Comparison of ENCODE assay signal across 10 mouse cellular contexts in genomic region chr16:91139481-91139880, GRCm38 (mm10). TPM values are rescaled to one million over a fixed set of nuclear protein-coding genes. Genes with fewer than 3 reads are reported as not detected.
DNase-seq lines count a peak whose midpoint lies in the region; ATAC-seq lines count a peak whose summit lies in the region.
"Had no signal": no experiment of that assay in that cellular context is flagged by ENCODE, and none has a peak within 500 bp of the region (broad histone marks: within the 10 kb centered on the region; RNA-seq: fewer than 3 reads in every experiment).

No protein-coding gene starts in this region.

- 23% methylated on average over 10 of the region's 10 CpGs for WGBS in midbrain, embryonic 10.5 days
- WGBS in midbrain, embryonic 16.5 days, result 16% methylated on average over 10 of the region's 10 CpGs
- 28% methylated on average over 10 of the region's 10 CpGs for WGBS in hindbrain, embryonic 11.5 days

- peak overlapping the region; percentile 79 for H3K27ac ChIP-seq in midbrain, embryonic 10.5 days (replicated peaks)
- H3K27ac ChIP-seq in midbrain, embryonic 16.5 days (ENCODE audit: low read length), result no peak overlapping the region
- no peak overlapping the region for H3K27ac ChIP-seq in hindbrain, embryonic 11.5 days (ENCODE audit: low read depth, low read length)

- peak; percentile 5 to 35 for DNase-seq in cerebellum, postnatal 14 days
- no peak for DNase-seq in cerebellum, adult 9-10 months
- DNase-seq in midbrain, embryonic 10.5 days (ENCODE audit: low spot score), result peak; percentile 34
- peak; percentile 12 for DNase-seq in hindbrain, embryonic 11.5 days (ENCODE audit: low spot score)
- DNase-seq in retina, postnatal 1 day, result peak; percentile 82
- no peak for DNase-seq in left cerebral cortex, postnatal 36 days (ENCODE audit: low spot score in 2 of 2)
- DNase-seq in thymus, postnatal 36 days, result no peak
- DNase-seq: B cell, adult 2 months; kidney, adult 11 months had no signal

- H3K4me3 ChIP-seq in midbrain, embryonic 10.5 days, result peak overlapping the region; percentile 37
- no peak overlapping the region for H3K4me3 ChIP-seq in midbrain, embryonic 16.5 days (ENCODE audit: low read depth, low read length)
- no peak overlapping the region for H3K4me3 ChIP-seq in hindbrain, embryonic 11.5 days (ENCODE audit: low read depth, low read length)

- no peak overlapping the region for H3K4me2 ChIP-seq in midbrain, embryonic 16.5 days (ENCODE audit: low read length)
- no peak overlapping the region for H3K4me2 ChIP-seq in hindbrain, embryonic 11.5 days (replicated peaks; ENCODE audit: low read depth, low read length)

- intact Hi-C loops in left cerebral cortex, postnatal 36 days (cut with DNase I), result no loop called here

- no peaks in the 10 kb centered on the region for H3K36me3 ChIP-seq in midbrain, embryonic 10.5 days
- no peaks in the 10 kb centered on the region for H3K36me3 ChIP-seq in midbrain, embryonic 16.5 days (ENCODE audit: control insufficient read depth, insufficient read depth, low read length)
- H3K36me3 ChIP-seq in hindbrain, embryonic 11.5 days (ENCODE audit: control insufficient read depth, insufficient read depth, low read length), result no peaks in the 10 kb centered on the region

- H3K9ac ChIP-seq in midbrain, embryonic 16.5 days (ENCODE audit: low read depth, low read length), result no peak overlapping the region; the same call in 1 of the 2 replicates
- no peak overlapping the region for H3K9ac ChIP-seq in hindbrain, embryonic 11.5 days (ENCODE audit: low read depth, low read length)

- peaks cover 89% of the 10 kb centered on the region for H3K27me3 ChIP-seq in midbrain, embryonic 10.5 days (ENCODE audit: low read depth, poor library complexity, severe bottlenecking)
- H3K27me3 ChIP-seq in midbrain, embryonic 16.5 days (ENCODE audit: control insufficient read depth, insufficient read depth, low read depth, low read length), result peaks cover 34% of the 10 kb centered on the region
- H3K27me3 ChIP-seq in hindbrain, embryonic 11.5 days (ENCODE audit: control insufficient read depth, insufficient read depth, low read length), result peaks cover 63% of the 10 kb centered on the region

- H3K9me3 ChIP-seq in midbrain, embryonic 10.5 days (replicated peaks), result peaks cover 10% of the 10 kb centered on the region; the same call in 1 of the 2 replicates
- H3K9me3 ChIP-seq in midbrain, embryonic 16.5 days (replicated peaks; ENCODE audit: control insufficient read depth, low read length, poor library complexity, severe bottlenecking), result peaks cover 2% of the 10 kb centered on the region; the same call in 1 of the 2 replicates
- H3K9me3 ChIP-seq in hindbrain, embryonic 11.5 days (ENCODE audit: control insufficient read depth, low read length), result no peaks in the 10 kb centered on the region

- H3K4me1 ChIP-seq in midbrain, embryonic 10.5 days, result peaks cover 30% of the 10 kb centered on the region
- peaks cover 11% of the 10 kb centered on the region for H3K4me1 ChIP-seq in midbrain, embryonic 16.5 days (ENCODE audit: control insufficient read depth, insufficient read depth, low read length)
- peaks cover 5% of the 10 kb centered on the region; the same call in 1 of the 2 replicates for H3K4me1 ChIP-seq in hindbrain, embryonic 11.5 days (replicated peaks; ENCODE audit: control insufficient read depth, insufficient read depth, low read length)

- no peak; the same call in 1 of the 2 replicates for ATAC-seq in midbrain, embryonic 16.5 days
- ATAC-seq in hindbrain, embryonic 11.5 days (ENCODE audit: low FRiP score), result no peak

RNA-seq across cellular contexts. Expression of gene 4932438H23Rik, which starts 44.6 kb away (rescaled TPM):
- polyA plus RNA-seq in midbrain, embryonic 10.5 days (2016; fragmentation: Nextera tagmentation; extraction: Ambion mirVana), result 0.05 TPM in 1 of 2 replicates, not detected in the other
- 0.87 TPM in 2 replicates for polyA plus RNA-seq in midbrain, embryonic 16.5 days (2015; fragmentation: Nextera tagmentation; extraction: Ambion mirVana)
- 0.17 and 0.25 TPM in 2 replicates for polyA plus RNA-seq in hindbrain, embryonic 11.5 days (2014; fragmentation: Nextera tagmentation; extraction: Ambion mirVana)
- under 1 TPM; 0.59 to 0.96 TPM for total RNA-seq in left cerebral cortex, postnatal 36 days (2021)

Comparison
In these comparisons a context has a peak if more than half of its experiments do, and no peak if none do; other contexts are left out.
1. DNase-seq: peak in cerebellum, postnatal 14 days (2 of 2), midbrain, embryonic 10.5 days (single experiment), hindbrain, embryonic 11.5 days (single experiment) and retina, postnatal 1 day (single experiment); none in cerebellum, adult 9-10 months (single experiment), left cerebral cortex, postnatal 36 days (0 of 2) and thymus, postnatal 36 days (0 of 2).